Mouse (Mus musculus) limb, embryonic 14.5 days (tissue): ENCODE measurements around the gene Gm10053. TPM values are rescaled to one million over a fixed set of nuclear protein-coding genes. Genes with fewer than 3 reads are reported as not detected.
"Not testable (repeated sequence)": the region's sequence is repeated elsewhere in the genome, so short reads cannot be mapped to it uniquely, and the experiment has no call there.

Source experiments
- ATAC-seq: fragments of 200-750 bp; cut with Nextera tagmentation; 2 replicates; pipeline ENCODE4 v1.8.0; 2017; ENCODE audit warnings: low read depth, moderate number of reproducible peaks, moderate TSS enrichment; ENCODE audit not compliant: low FRiP score
- DNase-seq: peaks from one replicate; pipeline ENCODE4 v3.0.0-alpha.2; 2015; ENCODE audit warnings: low spot score
- H3K27ac ChIP-seq: fragments of 300-500 bp; sonication (generic); replicated peaks from 2 replicates; pipeline ENCODE4 v1.5.1; 2014; ENCODE audit warnings: low read depth, mild to moderate bottlenecking, low read length, moderate library complexity, mixed read lengths
- H3K27me3 ChIP-seq: fragments of 300-500 bp; sonication (generic); 2 replicates; pipeline ENCODE4 v1.6.1; 2014; ENCODE audit warnings: low read length, mixed read lengths; ENCODE audit not compliant: control insufficient read depth, insufficient read depth
- H3K36me3 ChIP-seq: fragments of 300-500 bp; sonication (generic); 2 replicates; pipeline ENCODE4 v1.6.1; 2014; ENCODE audit warnings: mild to moderate bottlenecking, low read length, moderate library complexity, mixed read lengths; ENCODE audit not compliant: control insufficient read depth, insufficient read depth
- H3K4me1 ChIP-seq: fragments of 300-500 bp; sonication (generic); 2 replicates; pipeline ENCODE4 v1.6.1; 2014; ENCODE audit warnings: antibody characterized with exemption, low read length, mixed read lengths; ENCODE audit not compliant: control insufficient read depth, insufficient read depth
- H3K4me2 ChIP-seq: fragments of 300-500 bp; sonication (generic); replicated peaks from 2 replicates; pipeline ENCODE4 v1.6.1; 2014; ENCODE audit warnings: low read depth, mild to moderate bottlenecking, low read length, moderate library complexity; ENCODE audit not compliant: severe bottlenecking
- H3K4me3 ChIP-seq: fragments of 300-500 bp; sonication (generic); replicated peaks from 2 replicates; pipeline ENCODE4 v1.5.1; 2014; ENCODE audit warnings: low read length
- H3K9ac ChIP-seq: fragments of 300-500 bp; sonication (generic); 2 replicates; pipeline ENCODE4 v1.6.1; 2014; ENCODE audit warnings: mild to moderate bottlenecking, low read depth, low read length, moderate library complexity; ENCODE audit not compliant: severe bottlenecking
- H3K9me3 ChIP-seq: fragments of 300-500 bp; sonication (generic); 2 replicates; pipeline ENCODE4 v1.6.1; 2016; ENCODE audit warnings: low read length; ENCODE audit not compliant: control insufficient read depth
- POLR2A ChIP-seq: fragments of 200-500 bp; IDR thresholded peaks from 2 replicates; pipeline ENCODE4 v1.8.0; 2012; ENCODE audit warnings: inconsistent platforms, mild to moderate bottlenecking, moderate library complexity, borderline replicate concordance; ENCODE audit not compliant: insufficient read depth, insufficient read length; ENCODE audit errors: extremely low read depth
- WGBS: fragments of 180-500 bp; shearing (Covaris S2); extraction: QIAGEN DNeasy Blood & Tissue Kit; methylation state at CpG from one replicate; pipeline ENCODE4 v1.1.7; 2014; 5-methylcytosine and 5-hydroxymethylcytosine counted together
- polyA plus RNA-seq, 2 experiments: library from polyadenylated mRNA; depleted of rRNA in 1 of 2; stranded (reverse) in 1 of 2; unstranded in 1 of 2; fragments of >200 nt; fragmentation: Nextera tagmentation in 1 of 2; extraction: Ambion mirVana in 1 of 2; gene quantifications; 2 replicates each; pipeline versions ENCODE4 v1.2.1 to v1.2.3; 2012 to 2014

The Gm10053 gene
- polyA plus RNA-seq (2012; rRNA removed), result 28.3 and 50.4 TPM in 2 replicates
- 185 and 204 TPM in 2 replicates for polyA plus RNA-seq (2014; fragmentation: Nextera tagmentation; extraction: Ambion mirVana)

DNA sequence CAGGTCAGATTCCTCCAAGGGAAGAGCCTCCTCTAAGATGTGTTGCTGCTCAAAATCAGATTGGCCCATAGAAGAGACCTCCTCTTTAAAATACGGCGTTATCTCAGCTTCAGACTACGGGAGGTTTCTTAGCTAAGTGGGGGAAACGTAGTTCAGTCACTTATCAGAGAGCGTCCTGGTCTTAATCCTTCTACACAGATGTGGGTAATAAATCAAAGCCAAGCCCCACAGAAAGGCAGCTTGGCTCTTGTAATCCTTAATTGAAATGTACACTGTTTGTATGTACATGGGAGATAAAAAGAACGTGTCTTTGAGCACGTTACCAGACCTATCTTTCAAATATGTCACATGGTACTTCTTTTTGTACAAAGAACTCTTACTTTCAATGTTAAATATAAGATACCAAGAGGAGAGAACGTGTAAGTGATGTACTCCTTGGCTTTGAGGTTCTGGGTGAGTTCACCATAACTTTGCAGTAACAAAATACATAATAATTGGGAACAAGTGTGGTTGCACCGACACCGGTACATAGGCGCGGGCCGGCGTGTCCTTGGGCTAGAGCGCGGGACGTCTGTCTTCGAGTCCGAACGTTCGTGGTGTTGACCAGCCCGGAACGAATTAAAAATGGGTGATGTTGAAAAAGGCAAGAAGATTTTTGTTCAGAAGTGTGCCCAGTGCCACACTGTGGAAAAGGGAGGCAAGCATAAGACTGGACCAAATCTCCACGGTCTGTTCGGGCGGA lies at the start of gene Gm10053:
Gene Gm10053, plus strand, starts transcription at position 558 of the 742 bp plus-strand sequence.
- ATAC-seq, DNase-seq, H3K4me1 ChIP-seq, H3K9me3 ChIP-seq, H3K27me3 ChIP-seq, H3K4me2 ChIP-seq, H3K9ac ChIP-seq, H3K36me3 ChIP-seq, H3K27ac ChIP-seq, H3K4me3 ChIP-seq: not testable (repeated sequence)
- 66% methylated on average over 23 of the region's 26 CpGs for WGBS

DNA sequence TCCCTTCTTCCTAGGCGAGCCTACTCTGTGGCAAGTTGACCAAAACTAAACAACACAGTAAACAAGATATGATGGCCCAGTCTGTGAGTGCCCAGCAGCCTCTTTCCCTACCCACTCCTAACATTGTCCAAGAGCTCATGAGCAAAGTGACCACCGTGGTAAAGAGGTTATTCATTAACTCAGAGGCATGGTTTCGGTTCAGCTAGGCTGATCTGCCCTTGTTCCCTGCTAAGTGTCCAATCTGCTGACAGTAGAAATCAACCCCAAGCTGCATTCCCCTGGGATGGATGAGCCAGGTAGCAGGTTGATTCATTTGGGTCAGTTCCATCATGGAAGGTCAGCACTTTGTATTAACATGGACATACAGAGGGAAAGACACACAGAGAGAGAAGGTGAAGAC lies 33.4 kb upstream of the Gm10053 start:
- no peak overlapping the region for H3K4me2 ChIP-seq
- no peak for ATAC-seq

DNA sequence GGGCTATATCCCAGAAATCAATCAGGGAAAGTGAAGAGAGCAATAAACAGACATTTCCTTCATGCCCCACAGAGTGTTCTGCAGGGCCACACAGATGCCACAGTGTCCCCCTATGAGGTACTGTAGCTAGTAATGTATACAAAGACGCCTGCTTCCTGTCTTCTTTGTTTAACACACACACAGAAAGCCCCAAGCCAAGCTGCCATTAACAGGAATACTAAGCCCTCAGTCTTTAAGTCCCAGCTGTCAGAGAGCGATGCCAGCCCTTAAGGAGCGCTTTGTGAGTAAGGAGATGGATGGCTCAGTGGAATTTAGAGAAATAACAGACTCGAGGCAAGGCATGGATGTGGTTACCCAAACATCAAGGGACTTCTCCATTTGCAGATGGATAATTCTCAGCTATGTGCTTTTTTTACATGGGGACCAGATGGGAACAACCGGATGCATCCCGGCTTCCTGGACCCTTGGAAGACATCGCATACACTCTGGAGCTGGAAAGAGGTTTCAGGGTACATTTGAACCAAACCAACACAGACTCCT lies 30.4 kb upstream of the Gm10053 start:
- no peak overlapping the region for H3K27ac ChIP-seq
- no peaks in the 10 kb centered on the region for H3K27me3 ChIP-seq
- 0 out of 2 replicates have a peak, but pooled peaks cover 3% of the 10 kb centered on the region for H3K4me1 ChIP-seq
- no peaks in the 10 kb centered on the region for H3K36me3 ChIP-seq
- no peak overlapping the region for H3K4me2 ChIP-seq
- no peak for TF ChIP-seq POLR2A
- DNase-seq, result peak; percentile 54
- ATAC-seq, result peak; percentile 48; the same call in 1 of the 2 replicates
- 22% methylated on average over 7 of the region's 7 CpGs for WGBS
- no peaks in the 10 kb centered on the region for H3K9me3 ChIP-seq
- H3K9ac ChIP-seq, result no peak overlapping the region
- H3K4me3 ChIP-seq, result no peak overlapping the region

More for the DNA sequence above, 33.4 kb upstream of the Gm10053 start:
- no peak for DNase-seq
- H3K4me1 ChIP-seq, result 0 out of 2 replicates have a peak, but pooled peaks cover 3% of the 10 kb centered on the region
- H3K36me3 ChIP-seq, result no peaks in the 10 kb centered on the region
- H3K9ac ChIP-seq, result no peak overlapping the region
- TF ChIP-seq POLR2A, result no peak
- H3K4me3 ChIP-seq, result no peak overlapping the region
- H3K27ac ChIP-seq, result no peak overlapping the region
- 83% methylated on average over 3 of the region's 3 CpGs for WGBS
- no peaks in the 10 kb centered on the region for H3K9me3 ChIP-seq
- H3K27me3 ChIP-seq, result no peaks in the 10 kb centered on the region

DNA sequence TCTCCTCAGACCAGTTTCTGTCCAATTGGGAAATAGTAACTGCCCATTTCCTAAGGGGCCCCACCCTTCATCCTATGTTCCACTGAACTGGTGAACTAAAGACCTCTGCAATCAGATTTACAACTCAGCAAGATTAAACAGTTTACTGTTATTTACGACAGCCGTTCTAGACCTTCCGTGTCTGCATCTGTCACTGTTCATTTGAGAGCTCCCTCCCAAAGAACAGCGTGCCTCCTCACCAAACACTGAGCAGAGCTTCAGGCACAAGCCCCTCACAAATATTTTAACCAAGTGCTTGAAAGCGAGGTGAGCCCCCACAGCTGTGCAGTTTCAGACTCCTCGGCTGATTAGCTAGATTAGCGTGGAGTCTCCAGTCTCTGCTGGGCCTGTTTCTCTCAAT lies 27.1 kb upstream of the Gm10053 start:
- Histone ChIP-seq H3K36me3 (no peaks in the 10 kb centered on the region), H3K9me3 (no peaks in the 10 kb centered on the region), H3K4me1 (peaks cover 17% of the 10 kb centered on the region), H3K9ac (no peak overlapping the region), H3K4me3 (no peak overlapping the region), H3K4me2 (no peak overlapping the region), H3K27me3 (no peaks in the 10 kb centered on the region), H3K27ac (no peak overlapping the region)
- ATAC-seq (peak; percentile 81), DNase-seq (peak; percentile 32)
- 9% methylated on average over 7 of the region's 7 CpGs for WGBS
- TF ChIP-seq POLR2A, result no peak

DNA sequence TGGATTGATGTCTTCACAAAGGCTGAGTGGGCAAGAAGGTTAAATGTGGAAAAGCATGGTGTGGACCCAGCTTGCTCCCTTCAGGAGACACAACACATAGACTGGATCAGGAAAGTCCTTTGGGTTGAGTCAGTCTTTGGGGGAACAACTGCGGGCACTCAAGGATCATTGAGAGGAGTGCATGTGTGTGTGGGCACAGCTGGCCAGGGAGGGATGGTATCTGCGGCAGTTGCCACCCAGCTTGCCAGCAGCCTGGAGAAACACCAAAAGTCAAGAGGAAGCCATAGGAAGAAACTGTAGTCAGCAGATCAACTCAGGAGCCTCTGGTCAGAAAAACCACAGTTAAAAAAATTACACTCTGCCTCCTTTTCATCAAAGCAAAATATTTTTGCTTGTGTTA lies 26.6 kb upstream of the Gm10053 start:
- Histone ChIP-seq H3K9me3 (no peaks in the 10 kb centered on the region), H3K9ac (no peak overlapping the region), H3K4me2 (no peak overlapping the region), H3K4me1 (peaks cover 17% of the 10 kb centered on the region), H3K27me3 (no peaks in the 10 kb centered on the region), H3K4me3 (no peak overlapping the region), H3K27ac (no peak overlapping the region), H3K36me3 (no peaks in the 10 kb centered on the region)
- ATAC-seq (no peak), DNase-seq (no peak)
- WGBS, result 72% methylated on average over 2 of the region's 2 CpGs
- no peak for TF ChIP-seq POLR2A
